In genomic region chr19:3753240-3753633, GRCm38 (mm10) we compare ENCODE assay signal across 24 mouse cellular contexts.
"Had no signal": no experiment of that assay in that cellular context is flagged by ENCODE, and none has a peak within 500 bp of the region (broad histone marks: within the 10 kb centered on the region; RNA-seq: fewer than 3 reads in every experiment).

No protein-coding gene starts in this region.

- H3K4me1 ChIP-seq: heart, embryonic 13.5 days; heart, embryonic 15.5 days; kidney, embryonic 15.5 days; limb, embryonic 10.5 days; limb, embryonic 12.5 days had no signal

- H3K36me3 ChIP-seq: heart, embryonic 13.5 days; heart, embryonic 15.5 days; kidney, embryonic 15.5 days; limb, embryonic 10.5 days; limb, embryonic 12.5 days had no signal

- H3K4me2 ChIP-seq: heart, embryonic 11.5 days; heart, embryonic 13.5 days; heart, embryonic 15.5 days; hindbrain, embryonic 14.5 days; kidney, embryonic 15.5 days; limb, embryonic 12.5 days; liver, embryonic 11.5 days had no signal

- H3K27me3 ChIP-seq: heart, embryonic 15.5 days; kidney, embryonic 15.5 days had no signal

- ATAC-seq: forebrain, postnatal 0 days; hindbrain, embryonic 16.5 days; inflammation-experienced regulatory T-cells, adult 6 months had no signal

- H3K9ac ChIP-seq: forebrain, postnatal 0 days; heart, embryonic 13.5 days; heart, embryonic 15.5 days; hindbrain, embryonic 14.5 days; kidney, embryonic 15.5 days; limb, embryonic 12.5 days had no signal

- H3K4me3 ChIP-seq: heart, embryonic 13.5 days; heart, embryonic 15.5 days; kidney, embryonic 15.5 days; left cerebral cortex, adult 2 months; limb, embryonic 10.5 days; limb, embryonic 12.5 days had no signal

- DNase-seq: forebrain, postnatal 0 days; gastrocnemius, postnatal 14 days; gastrocnemius, postnatal 36 days; heart, adult 18-20 months; heart, postnatal 14 days; heart, postnatal 36 days; kidney, adult 11 months; kidney, adult 2 months; kidney, adult 9 months; kidney, postnatal 14 days; kidney, postnatal 36 days; liver had no signal

- H3K27ac ChIP-seq: heart, embryonic 13.5 days; heart, embryonic 15.5 days; hindbrain, embryonic 14.5 days; kidney, embryonic 15.5 days; kidney, postnatal 0 days; left cerebral cortex, adult 2 months; limb, embryonic 10.5 days; limb, embryonic 12.5 days had no signal

- H3K9me3 ChIP-seq: heart, embryonic 15.5 days; kidney, embryonic 15.5 days; limb, embryonic 10.5 days had no signal
